Mouse (Mus musculus): ENCODE measurements around the gene Sfxn4. TPM values are rescaled to one million over a fixed set of nuclear protein-coding genes. Genes with fewer than 3 reads are reported as not detected.

Sfxn4 gene
- total and polyA plus RNA-seq, 2 experiments from 2014 or later, result 6.3 to 7.7 TPM

- Histone ChIP-seq H3K36me3 (replicated peaks; ENCODE audit: control insufficient read depth, insufficient read depth, low read length) (no peaks in the 10 kb centered on the region), H3K27me3 (ENCODE audit: control insufficient read depth, insufficient read depth, low read length) (no peaks in the 10 kb centered on the region), H3K4me2 (ENCODE audit: low read depth, low read length) (peak overlapping the region; percentile 73), H3K4me3 (ENCODE audit: low read depth, low read length) (peak overlapping the region; percentile 89), H3K4me1 (ENCODE audit: control insufficient read depth, insufficient read depth) (peaks cover 20% of the 10 kb centered on the region), H3K9me3 (replicated peaks; ENCODE audit: control insufficient read depth, low read length) (no peaks in the 10 kb centered on the region), H3K27ac (ENCODE audit: low read depth) (peak overlapping the region; percentile 99), H3K9ac (replicated peaks; ENCODE audit: low read depth, low read length) (peak overlapping the region; percentile 96)
- WGBS, result 17% methylated on average over 9 of the region's 9 CpGs
- DNase-seq (ENCODE audit: low spot score), result no peak
- TF ChIP-seq CTCF (IDR thresholded peaks at IDR 0.05; ENCODE audit: low read depth) (no peak), EP300 (IDR thresholded peaks at IDR 0.05; ENCODE audit: low read depth) (0 out of 2 replicates have a peak, but pooled peaks have one; percentile 38)
- no peak for ATAC-seq (ENCODE audit: insufficient read depth, low read depth)
These were observed 70.1 kb downstream of the Sfxn4 start for GRCm38 (mm10) chr19:60791164-60791563.

GRCm38 (mm10) chr19:60790551-60791161 is 70.6 kb downstream of the Sfxn4 start, which contains the start of gene Eif3a:
TSS of gene Eif3a (minus strand) at chr19:60790658.
- H3K4me1 ChIP-seq (ENCODE audit: control insufficient read depth, insufficient read depth), result peaks cover 24% of the 10 kb centered on the region
- no peak for TF ChIP-seq CTCF (IDR thresholded peaks at IDR 0.05; ENCODE audit: low read depth)
- TF ChIP-seq EP300 (IDR thresholded peaks at IDR 0.05; ENCODE audit: low read depth), result no peak
- H3K4me3 ChIP-seq (ENCODE audit: low read depth, low read length), result peak within 1 kb of the TSS; percentile 89
- peak; percentile 93 for ATAC-seq (ENCODE audit: insufficient read depth, low read depth)
- peak; percentile 95 for DNase-seq (ENCODE audit: low spot score)
- no peaks in the 10 kb centered on the region for H3K36me3 ChIP-seq (replicated peaks; ENCODE audit: control insufficient read depth, insufficient read depth, low read length)
- WGBS, result 0% methylated on average over 56 of the region's 57 CpGs
- no peaks in the 10 kb centered on the region for H3K9me3 ChIP-seq (replicated peaks; ENCODE audit: control insufficient read depth, low read length)
- peak within 1 kb of the TSS; percentile 96 for H3K9ac ChIP-seq (replicated peaks; ENCODE audit: low read depth, low read length)
- peak within 1 kb of the TSS; percentile 73 for H3K4me2 ChIP-seq (ENCODE audit: low read depth, low read length)
- no peaks in the 10 kb centered on the region for H3K27me3 ChIP-seq (ENCODE audit: control insufficient read depth, insufficient read depth, low read length)
- H3K27ac ChIP-seq (ENCODE audit: low read depth), result peak within 1 kb of the TSS; percentile 99

DNA sequence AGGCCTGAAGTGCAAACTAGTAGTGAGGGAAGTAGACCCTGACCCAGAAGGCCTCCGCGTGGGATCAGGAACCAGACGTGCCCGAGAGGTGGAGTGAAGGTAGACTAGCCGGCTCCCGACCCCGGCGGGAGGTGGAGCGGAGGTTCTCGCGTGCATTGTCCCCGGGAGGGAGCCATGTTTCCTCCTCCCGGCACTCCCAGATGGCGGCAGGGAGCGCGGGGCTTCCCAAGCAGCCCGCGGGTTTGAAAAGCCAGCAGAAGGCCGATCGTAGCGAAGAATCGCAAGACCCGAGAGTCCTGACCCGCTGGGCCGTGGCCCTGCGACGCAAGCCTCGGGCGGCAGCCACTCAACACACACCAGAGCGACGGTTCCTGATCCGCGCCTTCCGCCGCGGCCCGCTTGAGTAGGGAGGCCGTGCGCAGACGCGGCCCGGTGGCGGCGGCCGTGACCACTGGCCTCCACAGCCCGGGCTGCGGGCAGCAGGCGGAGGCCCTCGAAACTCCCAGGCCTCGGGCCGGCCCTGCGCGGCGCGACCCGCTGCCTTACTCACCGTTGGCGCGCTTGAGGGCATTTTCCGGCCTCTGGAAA is 71.3 kb downstream of the Sfxn4 start:
- DNase-seq (ENCODE audit: low spot score) (peak; percentile 41), ATAC-seq (ENCODE audit: insufficient read depth, low read depth) (peak; percentile 71)
- H3K9me3 ChIP-seq (replicated peaks; ENCODE audit: control insufficient read depth, low read length), result no peaks in the 10 kb centered on the region
- peak overlapping the region; percentile 99 for H3K27ac ChIP-seq (ENCODE audit: low read depth)
- H3K36me3 ChIP-seq (replicated peaks; ENCODE audit: control insufficient read depth, insufficient read depth, low read length), result no peaks in the 10 kb centered on the region
- peak overlapping the region; percentile 96 for H3K9ac ChIP-seq (replicated peaks; ENCODE audit: low read depth, low read length)
- peak overlapping the region; percentile 89 for H3K4me3 ChIP-seq (ENCODE audit: low read depth, low read length)
- no peaks in the 10 kb centered on the region for H3K27me3 ChIP-seq (ENCODE audit: control insufficient read depth, insufficient read depth, low read length)
- WGBS, result under 1% methylated on average over 59 of the region's 60 CpGs
- no peak for TF ChIP-seq CTCF (IDR thresholded peaks at IDR 0.05; ENCODE audit: low read depth)
- no peak for TF ChIP-seq EP300 (IDR thresholded peaks at IDR 0.05; ENCODE audit: low read depth)
- peaks cover 24% of the 10 kb centered on the region for H3K4me1 ChIP-seq (ENCODE audit: control insufficient read depth, insufficient read depth)
- peak overlapping the region; percentile 73 for H3K4me2 ChIP-seq (ENCODE audit: low read depth, low read length)

GRCm38 (mm10) chr19:60789452-60789851 is 71.8 kb downstream of the Sfxn4 start:
- no peak for DNase-seq (ENCODE audit: low spot score)

GRCm38 (mm10) chr19:60788214-60788960 is 72.9 kb downstream of the Sfxn4 start:
- Histone ChIP-seq H3K4me3 (ENCODE audit: low read depth, low read length) (peak overlapping the region; percentile 89), H3K9me3 (replicated peaks; ENCODE audit: control insufficient read depth, low read length) (no peaks in the 10 kb centered on the region), H3K4me1 (ENCODE audit: control insufficient read depth, insufficient read depth) (peaks cover 24% of the 10 kb centered on the region), H3K4me2 (ENCODE audit: low read depth, low read length) (peak overlapping the region; percentile 73), H3K36me3 (replicated peaks; ENCODE audit: control insufficient read depth, insufficient read depth, low read length) (no peaks in the 10 kb centered on the region), H3K9ac (replicated peaks; ENCODE audit: low read depth, low read length) (peak overlapping the region; percentile 54), H3K27ac (ENCODE audit: low read depth) (no peak overlapping the region), H3K27me3 (ENCODE audit: control insufficient read depth, insufficient read depth, low read length) (no peaks in the 10 kb centered on the region)
- WGBS, result 27% methylated on average over 6 of the region's 6 CpGs
- DNase-seq (ENCODE audit: low spot score) (no peak), ATAC-seq (ENCODE audit: insufficient read depth, low read depth) (no peak)
- no peak for TF ChIP-seq EP300 (IDR thresholded peaks at IDR 0.05; ENCODE audit: low read depth)
- no peak for TF ChIP-seq CTCF (IDR thresholded peaks at IDR 0.05; ENCODE audit: low read depth)

More at GRCm38 (mm10) chr19:60789452-60789851, 71.8 kb downstream of the Sfxn4 start:
- Histone ChIP-seq H3K4me3 (ENCODE audit: low read depth, low read length) (peak overlapping the region; percentile 89), H3K27me3 (ENCODE audit: control insufficient read depth, insufficient read depth, low read length) (no peaks in the 10 kb centered on the region), H3K36me3 (replicated peaks; ENCODE audit: control insufficient read depth, insufficient read depth, low read length) (no peaks in the 10 kb centered on the region), H3K9ac (replicated peaks; ENCODE audit: low read depth, low read length) (peak overlapping the region; percentile 96), H3K9me3 (replicated peaks; ENCODE audit: control insufficient read depth, low read length) (no peaks in the 10 kb centered on the region), H3K27ac (ENCODE audit: low read depth) (peak overlapping the region; percentile 99), H3K4me2 (ENCODE audit: low read depth, low read length) (peak overlapping the region; percentile 73), H3K4me1 (ENCODE audit: control insufficient read depth, insufficient read depth) (peaks cover 24% of the 10 kb centered on the region)
- no peak for ATAC-seq (ENCODE audit: insufficient read depth, low read depth)
- TF ChIP-seq CTCF (IDR thresholded peaks at IDR 0.05; ENCODE audit: low read depth) (no peak), EP300 (IDR thresholded peaks at IDR 0.05; ENCODE audit: low read depth) (no peak)
- WGBS, result 0% methylated on average over 7 of the region's 7 CpGs

All from heart, postnatal 0 days (tissue).